Mouse (Mus musculus): ENCODE results near the gene Hspa1l. TPM values are rescaled to one million over a fixed set of nuclear protein-coding genes. Genes with fewer than 3 reads are reported as not detected.
"Not testable (repeated sequence)": the region's sequence is repeated elsewhere in the genome, so short reads cannot be mapped to it uniquely, and the experiment has no call there.

Hspa1l gene
- polyA plus RNA-seq, 1 experiment: 0.28 TPM

DNA sequence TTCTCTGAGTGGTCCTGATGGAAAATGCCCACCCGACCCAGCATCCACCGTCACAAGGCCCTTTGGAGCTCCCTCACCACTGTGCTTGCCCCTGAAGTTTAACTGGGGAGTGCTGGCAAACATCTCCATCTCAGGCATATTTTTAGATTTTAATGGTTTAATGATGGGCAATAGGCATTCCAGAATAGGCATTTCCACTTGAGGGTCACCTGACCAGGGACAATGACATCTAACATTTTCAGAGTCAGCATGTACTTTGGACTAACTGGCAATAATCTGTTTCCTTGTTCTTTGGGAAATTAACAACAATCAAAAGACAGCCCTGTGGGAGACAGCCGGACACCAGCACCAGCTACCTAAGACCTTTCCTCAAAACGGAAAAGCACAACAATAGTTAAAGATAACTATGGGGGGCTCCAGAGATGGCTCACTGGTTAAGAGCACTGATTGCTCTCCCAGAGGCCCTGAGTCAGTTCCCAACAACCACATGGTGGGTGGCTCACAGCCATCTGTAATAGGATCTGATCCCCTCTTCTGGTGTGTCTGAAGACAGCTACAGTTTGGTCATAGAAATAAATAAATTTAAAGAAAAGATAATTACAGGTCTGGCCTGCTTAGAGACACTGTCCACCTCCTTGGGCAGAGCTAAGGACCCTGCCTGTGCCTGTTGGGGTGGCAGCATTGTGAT, 29.2 kb upstream of the Hspa1l start:
- Histone ChIP-seq H3K27me3 (ENCODE audit: control insufficient read depth, insufficient read depth, low read length) (no peaks in the 10 kb centered on the region), H3K4me3 (ENCODE audit: control insufficient read depth, insufficient read depth, low read length) (no peak overlapping the region), H3K4me1 (replicated peaks; ENCODE audit: control insufficient read depth, insufficient read depth, low read length) (no peaks in the 10 kb centered on the region), H3K27ac (ENCODE audit: control insufficient read depth, insufficient read depth, low read length) (no peak overlapping the region), H3K36me3 (ENCODE audit: control insufficient read depth, insufficient read depth, low read length) (no peaks in the 10 kb centered on the region)
- TF ChIP-seq CTCF (IDR thresholded peaks at IDR 0.05; ENCODE audit: borderline replicate concordance, control insufficient read depth, extremely low read depth, insufficient read depth, low read length, poor library complexity): no peak
- no peak for TF ChIP-seq POLR2A (IDR thresholded peaks at IDR 0.05; ENCODE audit: control insufficient read depth, extremely low read depth, insufficient read depth, low read length, poor library complexity)
- WGBS: over 99% methylated on average over 4 of the region's 4 CpGs
- no peak for DNase-seq

DNA sequence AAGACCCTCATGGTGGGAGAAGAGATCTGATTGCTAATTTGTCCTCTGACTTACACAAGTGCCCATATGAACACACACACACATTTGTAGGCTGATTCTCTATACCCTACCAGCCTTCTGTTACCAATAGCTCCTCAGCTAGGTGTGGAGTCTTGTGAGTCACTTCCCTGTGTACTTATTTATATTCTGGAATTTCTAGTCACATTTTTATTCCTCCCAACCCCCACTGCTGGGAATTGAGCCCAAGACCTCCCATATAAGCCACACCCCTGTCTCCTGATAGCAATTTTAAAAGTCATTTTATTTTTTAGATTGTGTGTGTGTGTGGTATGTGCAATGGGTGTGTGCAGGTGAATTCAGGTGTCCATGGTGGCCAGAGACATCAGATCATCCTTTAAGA, 28.1 kb upstream of the Hspa1l start:
- TF ChIP-seq CTCF (IDR thresholded peaks at IDR 0.05; ENCODE audit: borderline replicate concordance, control insufficient read depth, extremely low read depth, insufficient read depth, low read length, poor library complexity): no peak
- TF ChIP-seq POLR2A (IDR thresholded peaks at IDR 0.05; ENCODE audit: control insufficient read depth, extremely low read depth, insufficient read depth, low read length, poor library complexity): no peak
- Histone ChIP-seq H3K36me3 (ENCODE audit: control insufficient read depth, insufficient read depth, low read length) (no peaks in the 10 kb centered on the region), H3K27ac (ENCODE audit: control insufficient read depth, insufficient read depth, low read length) (no peak overlapping the region), H3K4me3 (ENCODE audit: control insufficient read depth, insufficient read depth, low read length) (no peak overlapping the region), H3K27me3 (ENCODE audit: control insufficient read depth, insufficient read depth, low read length) (no peaks in the 10 kb centered on the region), H3K4me1 (replicated peaks; ENCODE audit: control insufficient read depth, insufficient read depth, low read length) (no peaks in the 10 kb centered on the region)
- DNase-seq: no peak

DNA sequence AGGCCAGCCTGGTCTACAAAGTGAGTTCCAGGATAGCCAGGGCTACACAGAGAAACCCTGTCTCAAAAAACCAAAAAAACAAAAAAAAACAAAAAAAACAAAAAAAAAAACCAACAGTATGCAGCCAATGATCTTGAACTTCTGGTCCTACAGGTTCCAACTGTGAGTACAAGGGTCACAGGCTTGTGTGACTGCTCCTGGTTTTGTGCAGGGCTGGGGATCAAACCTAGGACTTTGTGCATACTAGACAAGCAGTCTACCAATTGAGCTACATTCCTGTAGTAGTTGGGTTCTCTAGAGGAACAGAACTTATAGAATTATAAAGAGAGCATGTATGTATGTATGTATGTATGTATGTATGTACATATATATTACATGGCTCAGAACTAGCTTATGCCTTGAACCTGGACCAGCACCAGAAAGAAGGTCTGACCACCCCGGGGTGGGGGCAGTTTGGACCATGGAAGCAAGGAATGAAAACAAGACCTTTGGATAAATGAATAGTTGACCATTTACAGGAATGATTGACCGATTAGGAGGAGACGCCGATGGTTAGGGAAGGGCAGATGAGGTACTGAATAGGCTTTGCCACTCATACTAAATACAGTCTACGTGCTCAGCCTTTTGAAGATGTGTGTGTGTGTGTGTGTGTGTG, 25.9 kb upstream of the Hspa1l start:
- no peaks in the 10 kb centered on the region for H3K27me3 ChIP-seq (ENCODE audit: control insufficient read depth, insufficient read depth, low read length)
- TF ChIP-seq CTCF (IDR thresholded peaks at IDR 0.05; ENCODE audit: borderline replicate concordance, control insufficient read depth, extremely low read depth, insufficient read depth, low read length, poor library complexity) (no peak), POLR2A (IDR thresholded peaks at IDR 0.05; ENCODE audit: control insufficient read depth, extremely low read depth, insufficient read depth, low read length, poor library complexity) (no peak)
- H3K4me1 ChIP-seq (replicated peaks; ENCODE audit: control insufficient read depth, insufficient read depth, low read length): peaks cover 1% of the 10 kb centered on the region
- H3K4me3 ChIP-seq (ENCODE audit: control insufficient read depth, insufficient read depth, low read length): no peak overlapping the region
- 95% methylated on average over 5 of the region's 5 CpGs for WGBS
- H3K36me3 ChIP-seq (ENCODE audit: control insufficient read depth, insufficient read depth, low read length): no peaks in the 10 kb centered on the region
- H3K27ac ChIP-seq (ENCODE audit: control insufficient read depth, insufficient read depth, low read length): no peak overlapping the region
- DNase-seq: no peak

DNA sequence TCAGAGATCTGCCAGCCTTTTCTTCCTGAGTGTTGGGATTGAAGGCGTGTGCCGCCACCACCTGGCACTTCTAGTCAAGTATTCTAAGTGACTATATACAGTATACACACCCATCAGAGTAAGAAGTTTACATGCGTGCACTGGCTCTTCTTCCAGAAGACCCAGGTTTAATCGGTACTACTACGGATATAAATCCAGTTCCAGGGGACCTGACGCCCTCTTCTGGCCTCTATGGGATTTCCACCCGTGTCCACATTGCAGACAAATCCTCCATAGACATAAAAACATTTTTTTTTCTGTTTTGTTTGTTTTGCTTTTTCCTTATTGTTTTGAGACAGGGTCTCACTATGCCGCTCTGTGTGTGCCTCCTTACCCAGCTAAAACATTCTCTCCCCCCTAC, 24.9 kb upstream of the Hspa1l start:
- no peak overlapping the region for H3K27ac ChIP-seq (ENCODE audit: control insufficient read depth, insufficient read depth, low read length)
- TF ChIP-seq POLR2A (IDR thresholded peaks at IDR 0.05; ENCODE audit: control insufficient read depth, extremely low read depth, insufficient read depth, low read length, poor library complexity) (no peak), CTCF (IDR thresholded peaks at IDR 0.05; ENCODE audit: borderline replicate concordance, control insufficient read depth, extremely low read depth, insufficient read depth, low read length, poor library complexity) (no peak)

DNA sequence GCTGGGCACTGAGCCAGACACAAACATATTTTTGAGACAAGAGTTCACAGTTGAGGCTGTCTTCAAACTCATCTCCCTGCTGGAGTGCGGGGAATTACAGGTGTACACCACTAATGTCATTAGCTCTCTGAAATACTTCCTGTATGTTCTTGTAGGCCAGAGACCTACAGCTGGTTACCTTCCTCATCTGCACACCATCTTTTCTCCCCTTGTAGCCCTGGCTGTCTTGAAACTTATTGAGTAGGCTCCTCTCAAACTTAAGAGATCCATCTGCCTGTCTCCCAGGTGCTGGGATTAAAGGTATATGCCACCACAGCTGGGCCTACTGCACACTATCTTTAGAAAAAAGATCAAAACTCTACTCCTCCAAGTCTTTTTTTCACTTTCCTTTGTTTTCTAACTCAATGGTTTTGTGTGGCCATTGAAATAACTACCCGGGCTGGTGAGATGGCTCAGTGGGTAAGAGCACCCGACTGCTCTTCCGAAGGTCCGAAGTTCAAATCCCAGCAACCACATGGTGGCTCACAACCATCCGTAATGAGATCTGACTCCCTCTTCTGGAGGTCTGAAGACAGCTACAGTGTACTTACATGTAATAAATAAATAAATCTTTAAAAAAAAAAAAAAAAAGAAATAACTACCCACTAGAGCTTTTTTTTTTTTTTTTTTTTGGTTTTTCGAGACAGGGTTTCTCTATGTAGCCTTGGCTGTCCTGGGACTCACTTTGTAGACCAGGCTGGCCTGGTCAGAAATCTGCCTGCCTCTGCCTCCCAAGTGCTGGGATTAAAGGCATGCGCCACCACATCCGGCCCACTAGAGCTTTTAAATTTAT, 23.6 kb upstream of the Hspa1l start:
- H3K4me1 ChIP-seq (replicated peaks; ENCODE audit: control insufficient read depth, insufficient read depth, low read length); H3K4me3 ChIP-seq (ENCODE audit: control insufficient read depth, insufficient read depth, low read length); H3K27me3 ChIP-seq (ENCODE audit: control insufficient read depth, insufficient read depth, low read length); DNase-seq; H3K27ac ChIP-seq (ENCODE audit: control insufficient read depth, insufficient read depth, low read length); H3K36me3 ChIP-seq (ENCODE audit: control insufficient read depth, insufficient read depth, low read length): not testable (repeated sequence)
- WGBS: 82% methylated on average over 9 of the region's 9 CpGs

More for the DNA sequence above, 24.9 kb upstream of the Hspa1l start:
- Histone ChIP-seq H3K4me3 (ENCODE audit: control insufficient read depth, insufficient read depth, low read length) (no peak overlapping the region), H3K27me3 (ENCODE audit: control insufficient read depth, insufficient read depth, low read length) (no peaks in the 10 kb centered on the region), H3K4me1 (replicated peaks; ENCODE audit: control insufficient read depth, insufficient read depth, low read length) (peaks cover 5% of the 10 kb centered on the region), H3K36me3 (ENCODE audit: control insufficient read depth, insufficient read depth, low read length) (no peaks in the 10 kb centered on the region)
- no peak for DNase-seq
- 45% methylated on average over 8 of the region's 8 CpGs for WGBS

DNA sequence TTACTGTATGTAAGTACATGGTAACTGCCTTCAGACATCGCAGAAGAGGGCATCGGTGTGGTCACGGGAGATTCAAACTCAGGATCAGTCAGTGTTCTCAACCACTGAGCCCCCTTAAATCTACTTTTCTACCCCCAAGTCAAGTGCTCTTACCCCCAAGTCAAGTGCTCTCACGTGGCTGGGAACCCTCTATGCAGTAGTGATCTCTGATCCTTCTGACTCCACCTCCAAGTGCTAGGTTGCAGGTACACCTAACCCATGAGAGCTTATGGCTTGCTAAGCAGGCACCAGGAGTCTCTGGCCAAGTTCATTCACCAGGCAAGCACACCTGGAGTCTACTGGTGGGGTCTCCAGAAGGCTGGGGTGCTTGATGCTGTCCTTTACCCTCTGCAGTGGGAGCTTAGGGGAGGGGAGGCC, 22.9 kb upstream of the Hspa1l start:
- TF ChIP-seq POLR2A (IDR thresholded peaks at IDR 0.05; ENCODE audit: control insufficient read depth, extremely low read depth, insufficient read depth, low read length, poor library complexity): no peak
- no peak for TF ChIP-seq CTCF (IDR thresholded peaks at IDR 0.05; ENCODE audit: borderline replicate concordance, control insufficient read depth, extremely low read depth, insufficient read depth, low read length, poor library complexity)
- no peak for DNase-seq
- no peaks in the 10 kb centered on the region for H3K27me3 ChIP-seq (ENCODE audit: control insufficient read depth, insufficient read depth, low read length)
- WGBS: 82% methylated on average over 4 of the region's 4 CpGs
- no peaks in the 10 kb centered on the region for H3K36me3 ChIP-seq (ENCODE audit: control insufficient read depth, insufficient read depth, low read length)
- no peak overlapping the region for H3K4me3 ChIP-seq (ENCODE audit: control insufficient read depth, insufficient read depth, low read length)
- H3K27ac ChIP-seq (ENCODE audit: control insufficient read depth, insufficient read depth, low read length): no peak overlapping the region
- peaks cover 5% of the 10 kb centered on the region for H3K4me1 ChIP-seq (replicated peaks; ENCODE audit: control insufficient read depth, insufficient read depth, low read length)
